Mouse (Mus musculus) frontal cortex, postnatal 10 days (tissue): Measurements from ENCODE around the gene Npepl1.
A peak's percentile ranks its signal among the peaks of the same experiment; 100 is the strongest.

ENCODE experiments used
- DNase-seq, 2 experiments: peaks; one replicate each; pipeline ENCODE4 v3.0.0; 2022; ENCODE audit warnings: low spot score in 2 of 2, mixed read lengths in 1 of 2

Gene Npepl1

DNA sequence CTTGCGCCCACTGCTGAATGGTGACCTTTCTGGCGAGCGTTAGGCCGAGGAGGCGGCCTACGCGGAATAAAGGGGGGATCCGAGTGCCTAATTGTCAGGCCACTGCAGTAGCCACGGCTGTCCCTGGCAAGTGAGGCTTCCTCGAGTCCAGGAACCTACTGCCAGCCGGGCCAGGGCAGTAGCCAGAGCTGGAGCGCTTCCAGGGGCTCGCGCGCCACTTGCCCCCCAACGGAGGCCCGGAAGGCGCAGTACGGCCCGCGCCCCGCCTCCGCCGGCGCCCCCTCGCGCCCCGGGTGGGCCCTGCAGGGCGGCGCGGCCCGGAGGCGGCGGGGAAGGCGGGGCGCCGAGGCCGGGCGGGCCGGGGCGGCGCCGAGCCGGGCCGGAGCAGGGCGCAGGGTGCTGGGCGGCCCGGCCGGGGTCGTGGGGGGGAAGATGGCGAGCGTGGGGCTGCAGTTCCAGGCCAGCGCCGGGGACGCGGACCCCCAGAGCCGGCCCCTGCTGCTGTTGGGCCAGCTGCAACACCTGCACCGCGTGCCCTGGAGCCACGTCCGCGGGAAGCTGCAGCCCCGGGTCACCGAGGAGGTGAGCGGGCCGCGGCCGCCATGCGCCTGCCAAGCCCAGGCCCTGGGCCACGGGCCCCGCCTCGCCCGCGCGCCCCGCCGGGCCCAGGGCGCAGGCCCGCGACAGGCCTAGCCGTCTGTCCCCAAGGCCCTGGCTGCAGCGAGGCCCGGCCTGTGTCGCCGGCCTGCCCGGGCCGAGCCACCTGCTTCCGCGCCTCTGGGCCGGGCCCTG lies at the start of gene Npepl1:
Gene Npepl1 (plus strand): TSS at position 359 of the 792 bp plus-strand sequence.
- DNase-seq = peak; percentile 65 to 66

GRCm38 (mm10) chr2:174061219-174061618 lies 48.9 kb upstream of the Npepl1 start:
- no peak for DNase-seq

DNA sequence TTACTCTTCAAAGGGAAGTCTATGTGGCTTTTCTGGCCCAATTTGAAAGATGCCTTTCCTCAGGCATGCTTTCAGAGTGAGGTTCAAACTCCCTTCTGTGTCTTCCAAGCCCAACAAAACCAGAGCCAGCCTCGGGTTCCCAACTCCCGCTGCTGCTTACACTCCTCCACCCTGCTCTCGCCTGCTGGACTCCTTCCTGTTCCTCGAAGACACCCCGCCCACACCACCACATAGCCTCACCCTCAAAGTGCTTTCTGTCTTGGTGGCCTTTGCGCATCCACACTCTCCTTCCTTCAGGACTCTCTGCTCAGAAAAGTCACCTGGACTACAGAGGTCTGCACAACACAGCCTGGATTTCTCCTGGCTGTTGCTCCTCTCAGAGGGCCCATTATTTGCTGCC lies 47.1 kb upstream of the Npepl1 start:
- no peak for DNase-seq

DNA sequence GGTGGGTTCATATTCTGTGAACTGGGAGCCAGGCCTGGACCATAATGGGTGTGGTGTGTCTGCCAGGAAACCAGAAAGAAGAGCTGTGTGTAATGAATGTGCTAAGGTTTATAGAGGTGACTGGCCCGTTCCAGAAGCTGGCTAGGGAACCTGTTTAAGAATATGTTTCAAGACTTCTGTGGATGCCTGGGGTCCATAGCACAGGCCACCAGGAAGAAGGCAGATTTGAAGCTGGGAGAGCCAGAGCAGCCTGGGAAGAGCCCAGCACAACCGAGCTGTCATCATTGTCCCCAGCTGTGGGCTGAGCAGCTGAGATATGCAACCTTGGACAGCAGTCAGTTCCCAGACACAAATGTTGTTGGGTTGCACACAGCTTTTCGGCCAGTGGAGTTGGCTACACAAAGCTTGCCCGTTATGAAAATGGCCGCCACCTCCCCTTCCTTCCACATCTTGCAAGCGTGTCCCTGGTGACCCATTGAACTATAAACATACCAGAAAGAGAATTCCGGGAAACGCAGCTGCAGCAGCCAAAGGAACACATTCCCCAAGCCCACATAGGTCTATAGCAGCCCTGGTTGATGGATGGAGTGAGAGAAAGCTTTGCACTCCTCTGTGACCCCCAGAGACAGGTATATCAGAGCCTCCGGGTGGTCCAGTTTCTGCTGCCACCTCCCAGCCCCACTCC lies 46.5 kb upstream of the Npepl1 start:
- no peak for DNase-seq

DNA sequence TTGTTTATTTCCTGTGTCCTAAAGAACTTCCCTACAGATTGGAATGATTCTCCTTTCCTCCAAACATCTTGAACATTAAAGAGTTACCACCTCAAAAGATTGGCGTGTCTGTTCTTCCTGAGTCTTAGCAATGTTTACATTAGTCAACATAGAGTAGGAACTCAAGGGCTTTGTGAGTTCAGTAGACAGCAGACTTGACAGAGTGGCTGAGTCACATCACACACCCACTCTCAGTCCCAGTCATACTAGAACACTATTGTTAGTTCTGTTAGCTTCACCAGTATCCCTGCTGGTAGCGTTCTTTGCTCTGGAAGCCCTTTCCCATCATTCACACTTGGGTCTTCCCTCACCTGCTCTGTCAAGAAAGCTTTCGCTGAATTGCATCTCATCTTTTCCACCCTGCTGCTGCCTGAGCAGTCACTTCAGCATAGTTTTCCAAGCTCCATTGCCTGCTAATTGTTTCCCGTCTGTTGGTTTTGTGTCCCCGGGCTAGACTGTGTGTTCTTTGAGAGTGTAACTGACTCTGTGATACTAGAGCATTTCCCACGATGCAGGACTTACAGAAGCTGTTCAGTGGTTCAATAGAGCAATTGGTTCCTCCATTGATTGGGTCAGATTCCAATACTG lies 42.2 kb upstream of the Npepl1 start:
- DNase-seq = no peak

DNA sequence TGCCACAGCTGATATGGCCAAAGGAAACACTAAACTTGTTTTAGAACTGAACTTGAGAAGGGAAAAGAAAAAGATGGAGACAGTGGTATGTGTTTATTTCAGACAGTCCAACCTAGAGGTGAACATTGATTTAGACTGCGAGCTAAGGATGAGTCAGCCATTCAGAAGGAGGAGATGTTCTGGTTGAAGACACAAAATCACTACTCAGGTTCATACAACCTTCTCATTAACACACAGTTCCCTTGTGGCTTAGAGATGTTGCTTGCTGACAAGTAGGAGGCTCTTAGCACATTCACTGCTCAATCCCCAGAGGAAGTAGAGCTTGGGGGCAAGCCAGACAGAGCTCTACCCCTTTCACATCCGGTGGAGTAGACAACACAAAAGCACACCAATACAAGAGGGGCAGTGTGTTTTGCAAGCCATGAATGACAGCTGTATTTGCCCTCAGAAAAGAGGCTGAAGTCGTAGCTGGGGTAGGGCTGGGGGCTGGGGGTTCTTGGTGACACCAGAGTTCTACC lies 40.6 kb upstream of the Npepl1 start:
- no peak for DNase-seq

DNA sequence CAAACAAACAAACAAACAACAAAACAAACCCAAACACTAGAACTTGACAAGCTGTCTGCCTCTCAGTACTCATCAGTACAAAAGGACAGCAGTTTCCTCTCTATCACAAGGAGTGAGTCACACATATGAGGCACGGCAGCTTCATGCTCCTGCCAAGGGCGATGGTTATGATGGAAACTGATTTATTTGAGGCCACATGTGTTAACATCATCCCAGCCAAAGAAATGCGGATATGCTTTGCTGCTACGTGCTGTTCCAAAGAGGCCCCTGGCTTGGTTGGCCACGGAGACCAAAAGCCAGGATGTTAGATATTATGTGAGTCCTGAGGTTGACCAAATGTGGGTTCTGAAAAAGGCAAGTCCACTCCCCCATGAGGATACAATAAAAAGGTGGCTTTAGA lies 38.7 kb upstream of the Npepl1 start:
- no peak for DNase-seq

- no peak for DNase-seq
Measured at GRCm38 (mm10) chr2:174073156-174073790, 36.9 kb upstream of the Npepl1 start.

- peak; percentile 14 to 23 for DNase-seq
Measured at GRCm38 (mm10) chr2:174074621-174075020, 35.5 kb upstream of the Npepl1 start.

- DNase-seq = peak; percentile 18 to 21
Measured at GRCm38 (mm10) chr2:174075072-174075570, 35.0 kb upstream of the Npepl1 start.

GRCm38 (mm10) chr2:174075673-174076432 lies 34.3 kb upstream of the Npepl1 start, which contains the start of gene Stx16:
Gene Stx16 (plus strand): TSS chr2:174076308.
- DNase-seq = peak; percentile 85 to 90

DNA sequence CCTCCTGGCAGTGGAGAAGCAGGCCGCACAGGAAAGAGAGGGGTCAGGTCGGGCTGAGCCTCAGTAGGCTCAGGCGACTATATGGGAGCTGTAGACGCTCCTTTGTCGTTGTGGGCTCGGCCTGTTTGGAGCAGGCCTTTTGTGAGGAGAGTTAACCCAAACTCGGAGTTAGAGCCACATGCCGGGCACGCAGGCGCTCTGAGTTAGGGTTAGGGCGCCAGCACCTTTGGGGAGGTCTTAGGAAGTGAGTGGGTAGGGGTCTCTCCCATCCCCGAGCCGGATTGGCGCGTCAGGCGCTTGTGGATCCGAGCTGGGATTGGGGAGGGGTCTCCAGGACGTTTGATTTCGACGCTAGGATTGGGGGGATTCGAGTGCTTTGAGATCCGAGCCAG lies 33.7 kb upstream of the Npepl1 start:
- peak; percentile 55 to 72 for DNase-seq

GRCm38 (mm10) chr2:174077004-174077695 lies 33.0 kb upstream of the Npepl1 start:
- DNase-seq = peak; percentile 20 to 21

DNA sequence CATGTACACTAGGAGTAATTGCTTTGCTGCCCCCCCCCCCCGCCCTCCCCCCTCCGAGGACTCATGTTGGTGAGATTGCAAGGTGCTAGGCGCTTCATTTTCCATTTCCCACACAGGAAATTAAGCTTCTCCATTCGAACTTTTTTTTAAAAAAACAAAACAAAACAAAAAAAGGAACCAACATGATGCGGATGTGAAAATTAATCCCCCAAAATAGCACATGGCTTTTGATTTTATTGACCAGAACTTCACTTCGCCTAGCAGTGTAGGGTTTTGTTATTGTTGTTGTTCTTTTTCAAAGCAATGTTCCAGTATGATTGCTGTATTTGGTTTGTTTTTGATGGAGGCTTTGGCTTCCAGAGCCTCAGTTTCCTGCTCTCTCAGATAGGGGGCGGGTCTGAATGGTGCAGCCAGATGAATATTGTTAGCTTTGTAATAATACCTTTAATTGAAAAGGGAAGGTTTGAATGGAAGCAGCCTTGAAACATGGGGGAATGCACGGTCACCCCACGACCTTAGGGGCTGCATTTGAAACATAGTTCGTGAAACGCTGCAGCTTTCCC lies 32.3 kb upstream of the Npepl1 start:
- no peak for DNase-seq

GRCm38 (mm10) chr2:174081833-174082232 lies 28.3 kb upstream of the Npepl1 start:
- DNase-seq = no peak

DNA sequence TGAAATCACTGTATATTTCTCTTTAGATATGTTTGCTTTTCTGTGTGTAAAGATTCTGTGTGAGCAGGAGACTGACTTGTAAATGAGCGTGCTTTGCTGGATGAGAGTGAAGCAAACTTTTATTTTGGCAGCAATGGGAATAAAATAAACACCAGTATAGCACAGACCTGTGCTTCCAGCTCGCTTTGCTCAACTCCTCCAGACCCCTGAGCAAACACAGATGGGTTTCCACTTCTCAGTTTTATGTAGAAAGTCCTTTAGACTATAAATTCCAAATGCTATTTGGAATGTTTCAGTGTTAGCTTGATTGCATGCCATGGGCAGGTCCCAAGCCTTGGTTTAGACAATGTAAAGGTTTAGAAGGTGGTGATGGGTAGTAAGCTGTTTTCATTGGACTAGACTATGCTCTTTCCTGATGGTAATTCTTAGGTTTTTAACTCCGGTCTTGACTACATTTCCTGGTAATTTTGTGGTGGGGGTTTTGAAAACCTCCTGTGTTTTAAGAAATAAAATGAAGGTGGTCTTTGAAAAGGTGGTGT lies 27.7 kb upstream of the Npepl1 start:
- DNase-seq = no peak

DNA sequence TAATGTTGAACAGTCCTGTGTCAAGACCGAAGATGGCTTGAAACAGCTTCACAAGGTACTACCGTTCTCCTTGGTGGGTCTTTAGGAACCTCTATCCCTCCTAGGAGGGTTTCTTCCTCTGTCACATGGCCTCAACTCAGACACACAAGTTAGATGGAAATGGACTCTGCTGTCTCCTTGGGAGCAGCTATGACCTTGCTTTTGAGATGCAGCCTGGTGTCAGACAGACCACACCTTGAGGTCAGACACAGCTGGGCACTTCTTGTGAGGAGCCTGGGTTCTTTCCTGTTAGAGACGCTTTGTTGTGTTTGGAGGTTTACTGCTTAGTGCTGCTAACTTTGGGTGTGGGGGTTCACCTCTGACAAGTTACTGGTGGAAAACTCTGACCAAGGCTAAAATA lies 15.1 kb upstream of the Npepl1 start:
- DNase-seq = no peak

GRCm38 (mm10) chr2:174102399-174102798 lies 7.8 kb upstream of the Npepl1 start:
- DNase-seq = no peak

GRCm38 (mm10) chr2:174103527-174103926 lies 6.6 kb upstream of the Npepl1 start:
- DNase-seq = no peak

GRCm38 (mm10) chr2:174107375-174107774 lies 2.8 kb upstream of the Npepl1 start:
- DNase-seq = no peak
